Mouse (Mus musculus) megakaryocyte progenitor cell, adult 5-6 weeks (primary cell): ENCODE measurements around the gene Qars. TPM values are rescaled to one million over a fixed set of nuclear protein-coding genes. Genes with fewer than 3 reads are reported as not detected.

Source experiments
- ATAC-seq: replicated peaks from 2 replicates; pipeline ENCODE4 v1.8.0; 2016; ENCODE audit warnings: mild to moderate bottlenecking, moderate TSS enrichment, inconsistent platforms; ENCODE audit not compliant: poor library complexity
- total RNA-seq, 2 experiments: library from RNA; stranded (forward) in 1 of 2; stranded (reverse) in 1 of 2; fragments of 157-497, 149-512 nt in 1 of 2; fragments of 200-1000 nt in 1 of 2; gene quantifications; 2 replicates each; pipeline versions ENCODE4 v1.2.3 to v1.2.4; 2015 to 2017

Gene Qars
- total RNA-seq, 2 experiments from 2014 or later, result 188 to 194 TPM

- no peak for ATAC-seq
Observed at GRCm38 (mm10) chr9:108523341-108523740, 15.8 kb downstream of the Qars start.

- ATAC-seq, result no peak
Observed at GRCm38 (mm10) chr9:108525400-108525799, 17.9 kb downstream of the Qars start.

GRCm38 (mm10) chr9:108530954-108531353 is 23.4 kb downstream of the Qars start:
- no peak for ATAC-seq

GRCm38 (mm10) chr9:108531496-108531895 is 24.0 kb downstream of the Qars start:
- no peak for ATAC-seq

- ATAC-seq, result no peak
Observed at GRCm38 (mm10) chr9:108540846-108541245, 33.3 kb downstream of the Qars start.

- ATAC-seq, result no peak
Observed at GRCm38 (mm10) chr9:108545986-108546385, 38.5 kb downstream of the Qars start.

GRCm38 (mm10) chr9:108546875-108547274 is 39.4 kb downstream of the Qars start:
- no peak for ATAC-seq

- no peak for ATAC-seq
Observed at GRCm38 (mm10) chr9:108559169-108559568, 51.7 kb downstream of the Qars start.

GRCm38 (mm10) chr9:108560227-108560841 is 52.8 kb downstream of the Qars start, which contains the start of gene Impdh2:
Gene Impdh2 (plus strand): TSS chr9:108560286.
- peak; percentile 94 for ATAC-seq

- ATAC-seq, result no peak
Observed at GRCm38 (mm10) chr9:108563671-108564070, 56.2 kb downstream of the Qars start.

GRCm38 (mm10) chr9:108564131-108564530 is 56.6 kb downstream of the Qars start:
- no peak for ATAC-seq

Other genes with a start within 250 kb of the Qars start
- 16.1 and 16.5 TPM in 2 replicates for gene Dag1, start 243.7 kb upstream of the Qars start, total RNA-seq (2015)
- gene Dag1, start 243.7 kb upstream of the Qars start, total RNA-seq (2017), result 3.8 and 4.7 TPM in 2 replicates
- 9.0 and 10.5 TPM in 2 replicates for gene Nicn1, start 217.3 kb upstream of the Qars start, total RNA-seq (2015)
- 3.2 and 4.7 TPM in 2 replicates for gene Nicn1, start 217.3 kb upstream of the Qars start, total RNA-seq (2017)
- 0.37 and 0.85 TPM in 2 replicates for gene Amt, start 210.9 kb upstream of the Qars start, total RNA-seq (2015)
- 1.1 and 1.2 TPM in 2 replicates for gene Amt, start 210.9 kb upstream of the Qars start, total RNA-seq (2017)
- 261 and 298 TPM in 2 replicates for gene Rhoa, start 201.6 kb upstream of the Qars start, total RNA-seq (2015)
- gene Rhoa, start 201.6 kb upstream of the Qars start, total RNA-seq (2017), result 265 and 283 TPM in 2 replicates
- 12.8 and 13.2 TPM in 2 replicates for gene Tcta, start 201.5 kb upstream of the Qars start, total RNA-seq (2015)
- gene Tcta, start 201.5 kb upstream of the Qars start, total RNA-seq (2017), result 4.1 and 8.7 TPM in 2 replicates
- 2,374 and 2,432 TPM in 2 replicates for gene Gpx1, start 168.8 kb upstream of the Qars start, total RNA-seq (2015)
- gene Gpx1, start 168.8 kb upstream of the Qars start, total RNA-seq (2017), result 1,500 and 1,804 TPM in 2 replicates
- 108 and 145 TPM in 2 replicates for gene Usp4, start 159.9 kb upstream of the Qars start, total RNA-seq (2015)
- 50.9 and 55.0 TPM in 2 replicates for gene Usp4, start 159.9 kb upstream of the Qars start, total RNA-seq (2017)
- 0.49 TPM in 1 of 2 replicates, not detected in the other for gene 1700102P08Rik, start 114.9 kb upstream of the Qars start, total RNA-seq (2015)
- gene 1700102P08Rik, start 114.9 kb upstream of the Qars start, total RNA-seq (2017), result 0.46 TPM in 1 of 2 replicates, not detected in the other
- gene Ccdc36, start 79.2 kb upstream of the Qars start, total RNA-seq (2015), result 0.20 and 0.49 TPM in 2 replicates
- 0.54 and 0.74 TPM in 2 replicates for gene Ccdc36, start 79.2 kb upstream of the Qars start, total RNA-seq (2017)
- gene BC048562, start 71.2 kb upstream of the Qars start, total RNA-seq (2015), result not detected in 2 replicates
- not detected in 2 replicates for gene BC048562, start 71.2 kb upstream of the Qars start, total RNA-seq (2017)
- gene Ccdc71, start 47.2 kb upstream of the Qars start, total RNA-seq (2015), result 14.6 and 17.9 TPM in 2 replicates
- 13.7 and 14.8 TPM in 2 replicates for gene Ccdc71, start 47.2 kb upstream of the Qars start, total RNA-seq (2017)
- 0.46 and 1.1 TPM in 2 replicates for gene Klhdc8b, start 46.1 kb upstream of the Qars start, total RNA-seq (2015)
- 4.1 and 8.1 TPM in 2 replicates for gene Klhdc8b, start 46.1 kb upstream of the Qars start, total RNA-seq (2017)
- 0.05 and 0.32 TPM in 2 replicates for gene Lamb2, start 28.0 kb upstream of the Qars start, total RNA-seq (2015)
- gene Lamb2, start 28.0 kb upstream of the Qars start, total RNA-seq (2017), result 0.08 TPM in 1 of 2 replicates, not detected in the other
- gene Usp19, start 17.1 kb upstream of the Qars start, total RNA-seq (2015), result 33.4 and 36.1 TPM in 2 replicates
- 38.0 and 47.0 TPM in 2 replicates for gene Usp19, start 17.1 kb upstream of the Qars start, total RNA-seq (2017)
- 92.3 and 107 TPM in 2 replicates for gene Qrich1, start 9.1 kb downstream of the Qars start, total RNA-seq (2015)
- 133 and 134 TPM in 2 replicates for gene Qrich1, start 9.1 kb downstream of the Qars start, total RNA-seq (2017)
- 266 and 290 TPM in 2 replicates for gene Impdh2, start 52.6 kb downstream of the Qars start, total RNA-seq (2015)
- gene Impdh2, start 52.6 kb downstream of the Qars start, total RNA-seq (2017), result 342 and 372 TPM in 2 replicates
- 33.7 and 36.8 TPM in 2 replicates for gene Ndufaf3, start 59.7 kb downstream of the Qars start, total RNA-seq (2015)
- gene Ndufaf3, start 59.7 kb downstream of the Qars start, total RNA-seq (2017), result 7.3 and 22.1 TPM in 2 replicates
- 95.3 and 103 TPM in 2 replicates for gene Dalrd3, start 62.2 kb downstream of the Qars start, total RNA-seq (2015)
- 42.7 and 43.4 TPM in 2 replicates for gene Dalrd3, start 62.2 kb downstream of the Qars start, total RNA-seq (2017)
- 9.8 and 10.2 TPM in 2 replicates for gene Wdr6, start 71.0 kb downstream of the Qars start, total RNA-seq (2015)
- gene Wdr6, start 71.0 kb downstream of the Qars start, total RNA-seq (2017), result 15.5 and 17.4 TPM in 2 replicates
- 0.39 and 1.2 TPM in 2 replicates for gene P4htm, start 90.0 kb downstream of the Qars start, total RNA-seq (2015)
- gene P4htm, start 90.0 kb downstream of the Qars start, total RNA-seq (2017), result 1.00 and 1.8 TPM in 2 replicates
- gene Arih2, start 141.7 kb downstream of the Qars start, total RNA-seq (2015), result 20.0 and 20.1 TPM in 2 replicates
- 42.5 and 47.4 TPM in 2 replicates for gene Arih2, start 141.7 kb downstream of the Qars start, total RNA-seq (2017)
- 18.5 and 21.5 TPM in 2 replicates for gene Slc25a20, start 154.4 kb downstream of the Qars start, total RNA-seq (2015)
- gene Slc25a20, start 154.4 kb downstream of the Qars start, total RNA-seq (2017), result 26.0 and 28.3 TPM in 2 replicates
- gene Prkar2a, start 181.6 kb downstream of the Qars start, total RNA-seq (2015), result 20.0 and 21.9 TPM in 2 replicates
- 17.4 and 29.2 TPM in 2 replicates for gene Prkar2a, start 181.6 kb downstream of the Qars start, total RNA-seq (2017)